Mouse (Mus musculus) olfactory bulb, adult 2 months (tissue): ENCODE data around the gene Gm49601.

ENCODE experiments used
- CTCF ChIP-seq: fragments of 200-500 bp; IDR thresholded peaks from 2 replicates; pipeline ENCODE4 v1.5.1; 2012; ENCODE audit warnings: low read depth, mild to moderate bottlenecking, low read length, moderate library complexity; ENCODE audit not compliant: insufficient read depth
- POLR2A ChIP-seq: fragments of 200-500 bp; IDR thresholded peaks from 2 replicates; pipeline ENCODE4 v1.6.1; 2012; ENCODE audit warnings: mild to moderate bottlenecking, low read depth, low read length, moderate library complexity; ENCODE audit not compliant: insufficient read depth

- no peak for TF ChIP-seq CTCF
- no peak for TF ChIP-seq POLR2A
These were observed 3.1 kb downstream of the Gm49601 start for GRCm38 (mm10) chr16:18622916-18623750.
